Mouse (Mus musculus) thymus, postnatal 10 days (tissue): Measurements from ENCODE around the gene Proser1.

Experiments
- DNase-seq, 2 experiments: peaks; one replicate each; pipeline ENCODE4 v3.0.0; 2021; ENCODE audit warnings: low spot score in 2 of 2

Proser1 gene

GRCm38 (mm10) chr3:53466481-53466880, 3.0 kb downstream of the Proser1 start:
- DNase-seq, result no peak

DNA sequence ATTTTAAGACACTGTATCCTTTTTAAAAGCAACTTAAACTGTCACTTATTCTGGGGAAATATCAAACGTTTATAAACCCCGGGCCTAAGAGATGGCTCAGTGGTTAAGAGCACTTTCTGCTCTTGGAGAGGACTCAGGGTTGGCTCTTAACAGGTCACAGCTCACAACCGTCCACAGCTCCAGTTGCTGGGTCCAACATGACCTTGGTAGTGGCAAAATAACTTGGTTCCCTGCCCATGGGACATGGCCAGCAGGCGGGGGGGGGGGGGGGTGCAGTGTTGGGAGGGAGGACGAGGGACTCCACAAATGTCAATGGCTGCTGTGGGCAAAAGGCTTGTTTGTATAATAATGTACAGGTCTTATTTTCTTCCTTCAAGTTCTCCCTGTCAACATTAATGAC, 3.9 kb downstream of the Proser1 start:
- no peak for DNase-seq

GRCm38 (mm10) chr3:53469650-53470049, 6.2 kb downstream of the Proser1 start:
- DNase-seq, result no peak

DNA sequence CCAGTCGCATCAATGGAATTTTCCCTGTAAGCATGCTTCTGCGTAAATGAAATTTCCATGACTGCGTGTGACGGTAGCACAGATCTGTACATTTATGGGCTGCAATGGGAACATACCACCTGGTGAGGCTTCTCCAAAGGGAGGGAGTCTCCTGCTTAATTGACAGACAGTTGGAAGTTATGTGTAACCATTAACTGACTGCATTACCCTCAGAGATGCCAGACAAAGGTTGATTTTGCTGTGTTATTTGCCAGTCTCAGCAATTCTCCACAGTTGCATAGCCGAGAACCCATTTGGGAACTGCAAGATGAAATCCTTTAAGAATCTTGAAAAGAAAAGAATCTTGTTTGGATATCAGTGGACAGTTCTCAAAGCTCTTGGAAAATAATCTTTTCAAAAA, 8.6 kb downstream of the Proser1 start:
- DNase-seq, result no peak

- no peak for DNase-seq
These were observed 10.7 kb downstream of the Proser1 start for GRCm38 (mm10) chr3:53474179-53474578.

GRCm38 (mm10) chr3:53475889-53476288, 12.4 kb downstream of the Proser1 start:
- no peak for DNase-seq

DNA sequence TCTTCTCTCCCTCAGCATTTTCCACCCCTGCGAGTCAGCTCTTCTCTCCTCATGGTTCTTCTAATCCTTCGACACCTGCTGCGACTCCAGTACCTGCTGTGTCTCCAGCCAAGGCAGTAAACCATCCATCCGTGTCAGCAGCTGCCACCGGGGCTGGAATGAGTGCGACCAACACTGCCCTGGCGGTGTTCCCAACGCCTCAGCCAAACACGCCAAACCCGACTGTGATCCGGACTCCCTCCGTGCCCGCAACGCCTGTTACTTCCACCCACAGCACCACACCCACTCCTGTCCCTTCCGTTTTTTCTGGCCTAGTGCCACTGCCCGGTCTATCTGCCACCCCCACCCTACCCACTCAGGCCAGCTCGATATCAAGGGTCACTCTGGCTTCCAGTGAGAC, 14.0 kb downstream of the Proser1 start:
- no peak for DNase-seq

DNA sequence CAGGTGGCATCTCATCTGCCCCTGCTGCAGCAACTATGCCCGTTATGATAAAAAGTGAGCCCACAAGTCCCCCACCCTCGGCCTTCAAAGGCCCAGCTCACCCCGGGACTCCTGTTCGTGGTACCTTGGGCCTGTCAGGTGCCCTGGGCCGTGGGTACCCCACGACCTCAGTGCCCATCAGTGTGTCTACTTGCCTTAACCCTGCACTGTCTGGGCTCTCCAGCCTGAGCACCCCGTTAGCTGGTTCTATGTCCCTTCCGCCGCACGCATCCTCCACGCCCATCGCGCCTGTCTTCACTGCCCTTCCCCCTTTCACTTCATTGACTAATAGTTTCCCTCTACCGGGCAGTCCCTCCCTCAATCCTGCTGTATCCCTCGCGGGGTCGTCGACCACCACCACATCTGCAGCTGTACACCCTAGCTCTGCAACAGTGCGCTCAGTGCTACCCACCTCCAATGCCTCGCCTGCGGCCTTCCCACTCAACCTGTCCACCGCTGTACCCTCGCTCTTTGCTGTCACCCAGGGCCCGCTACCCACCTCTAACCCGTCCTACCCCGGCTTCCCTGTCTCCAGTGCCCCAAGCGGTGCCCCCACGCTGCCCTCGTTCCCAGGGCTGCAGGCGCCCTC, 15.1 kb downstream of the Proser1 start:
- DNase-seq, result no peak

GRCm38 (mm10) chr3:53483414-53484059, 20.1 kb downstream of the Proser1 start:
- no peak for DNase-seq

GRCm38 (mm10) chr3:53486561-53486960, 23.1 kb downstream of the Proser1 start:
- no peak for DNase-seq

DNA sequence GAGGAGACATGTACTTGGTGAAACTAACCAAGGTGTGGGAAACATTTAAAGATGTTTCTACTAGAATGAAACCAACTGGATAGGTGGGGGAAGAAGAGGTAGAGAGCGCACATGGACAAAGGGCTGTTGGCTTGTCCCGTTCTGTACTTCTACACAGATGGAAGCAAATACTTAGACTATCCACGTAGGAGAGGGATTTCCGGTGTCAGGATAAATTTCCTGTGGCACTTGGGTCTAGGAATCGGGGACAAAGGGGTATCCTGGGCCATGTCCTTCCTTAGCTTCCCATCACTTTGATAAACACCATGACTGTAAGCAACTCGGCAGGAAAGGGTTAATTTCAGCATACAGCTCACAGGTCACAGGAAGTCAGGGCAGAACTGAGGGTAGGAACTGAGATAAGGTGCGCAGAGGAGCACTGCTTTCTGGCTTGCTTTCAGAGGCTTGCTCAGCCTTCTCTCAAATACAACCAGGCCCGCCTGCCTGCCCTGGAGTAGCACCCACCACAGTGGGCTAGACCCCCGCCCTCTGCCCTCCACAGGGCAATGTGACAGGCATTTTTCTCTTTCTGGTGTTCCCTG, 23.6 kb downstream of the Proser1 start:
- DNase-seq, result no peak

GRCm38 (mm10) chr3:53488353-53488752, 24.9 kb downstream of the Proser1 start, which contains the start of gene Stoml3:
Gene Stoml3, plus strand, starts transcription at chr3:53488653.
- DNase-seq, result no peak

GRCm38 (mm10) chr3:53498351-53498905, 35.0 kb downstream of the Proser1 start:
- DNase-seq, result no peak

GRCm38 (mm10) chr3:53502428-53502827, 39.0 kb downstream of the Proser1 start:
- DNase-seq, result no peak

DNA sequence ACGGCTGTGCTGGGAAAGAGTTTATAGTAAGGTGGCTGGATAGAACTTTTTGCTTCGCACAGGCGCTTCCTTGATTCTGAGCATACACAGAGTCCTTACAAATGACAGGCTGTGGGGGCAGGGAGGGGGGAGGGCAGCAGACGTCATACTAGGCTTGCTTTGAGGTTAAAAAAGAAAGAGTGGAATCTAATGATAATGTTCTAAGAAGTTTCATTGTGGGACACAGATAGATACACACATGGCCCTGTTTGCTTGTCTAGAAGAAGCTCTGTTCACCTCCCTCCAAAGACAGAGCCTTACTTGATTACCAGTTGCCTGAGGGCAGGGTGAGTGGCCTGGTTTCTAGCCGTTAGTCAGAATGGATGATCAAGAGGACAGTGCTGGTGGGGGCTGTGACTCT, 49.6 kb downstream of the Proser1 start:
- DNase-seq, result no peak

DNA sequence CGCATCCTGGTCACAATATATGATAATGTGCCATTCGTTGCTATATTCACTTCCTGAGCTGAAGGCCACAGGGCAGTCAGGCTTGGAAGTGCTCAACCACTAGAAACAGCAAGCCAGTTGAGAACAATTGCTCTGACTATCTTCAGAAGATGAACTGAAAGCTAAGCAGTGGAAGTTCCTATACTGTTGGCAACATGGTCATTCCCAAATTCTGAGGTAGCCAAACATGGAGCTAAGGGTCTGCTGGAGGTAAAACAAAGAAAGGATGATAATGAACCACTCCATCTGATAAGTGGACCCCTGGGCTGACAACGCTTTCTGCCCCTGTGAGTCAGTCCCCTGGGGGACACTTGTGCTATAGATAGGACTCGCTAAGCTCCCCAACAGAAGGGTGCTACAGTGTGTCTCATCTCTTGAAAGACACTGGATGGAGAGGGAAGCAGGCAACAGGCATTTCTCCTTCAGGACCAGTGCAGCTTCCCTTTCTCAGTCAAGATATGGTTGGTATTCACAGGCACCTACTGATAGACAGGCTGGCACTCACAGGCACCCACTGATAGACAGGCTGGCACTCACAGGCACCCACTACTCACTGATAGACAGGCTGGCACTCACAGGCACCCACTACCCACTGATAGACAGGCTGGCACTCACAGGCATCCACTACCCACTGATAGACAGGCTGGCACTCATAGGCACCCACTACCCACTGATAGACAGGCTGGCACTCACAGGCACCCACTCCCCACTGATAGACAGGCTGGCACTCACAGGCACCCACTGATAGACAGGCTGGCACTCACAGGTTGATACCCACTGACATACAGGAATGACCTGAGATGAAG, 51.0 kb downstream of the Proser1 start:
- DNase-seq, result no peak

GRCm38 (mm10) chr3:53522794-53523193, 59.3 kb downstream of the Proser1 start:
- no peak for DNase-seq

- peak; percentile 24 to 63 for DNase-seq
These were observed 62.3 kb downstream of the Proser1 start for GRCm38 (mm10) chr3:53525737-53526136.

DNA sequence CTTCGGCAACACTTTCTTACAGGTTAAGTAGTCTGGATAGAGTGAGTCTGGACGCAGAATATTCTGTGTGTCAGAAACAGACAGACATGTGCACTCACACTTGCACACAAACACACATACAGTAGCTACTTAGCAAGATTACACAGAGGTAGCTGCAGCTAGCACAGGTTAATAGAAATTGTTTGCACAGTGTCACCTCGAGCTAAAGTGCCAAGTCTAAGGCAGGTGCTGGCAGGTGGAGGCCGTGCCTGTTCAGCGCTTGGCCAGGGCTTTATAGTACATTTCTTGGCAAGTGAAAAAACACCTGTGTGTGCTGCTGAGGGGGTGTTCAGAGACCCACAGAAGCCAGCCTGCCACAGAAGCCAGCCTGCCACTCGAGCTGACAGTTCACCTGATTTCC, 66.8 kb downstream of the Proser1 start:
- no peak for DNase-seq
